ENCODE assay signal across 28 mouse cellular contexts in genomic region chr13:54570736-54571135, GRCm38 (mm10).
"Had no signal": no experiment of that assay in that cellular context is flagged by ENCODE, and none has a peak within 500 bp of the region (broad histone marks: within the 10 kb centered on the region; RNA-seq: fewer than 3 reads in every experiment).

No protein-coding gene starts in this region.

- H3K36me3 ChIP-seq: heart, embryonic 13.5 days; heart, embryonic 15.5 days; hindbrain, embryonic 13.5 days; hindbrain, embryonic 15.5 days; intestine, embryonic 15.5 days; limb, embryonic 10.5 days; limb, embryonic 12.5 days; liver, embryonic 13.5 days; liver, embryonic 15.5 days had no signal

- H3K4me2 ChIP-seq: heart, embryonic 11.5 days; heart, embryonic 13.5 days; heart, embryonic 15.5 days; hindbrain, embryonic 13.5 days; hindbrain, embryonic 15.5 days; intestine, embryonic 15.5 days; limb, embryonic 12.5 days; liver, embryonic 11.5 days; liver, embryonic 13.5 days; liver, embryonic 15.5 days had no signal

- ATAC-seq: hindbrain, postnatal 0 days; inflammation-experienced regulatory T-cells, adult 6 months; intestine, embryonic 15.5 days; intestine, postnatal 0 days had no signal

- H3K27me3 ChIP-seq: heart, embryonic 13.5 days; heart, embryonic 15.5 days; intestine, embryonic 15.5 days; liver, embryonic 13.5 days had no signal

- H3K9ac ChIP-seq: heart, embryonic 13.5 days; heart, embryonic 15.5 days; hindbrain, embryonic 13.5 days; hindbrain, embryonic 15.5 days; intestine, embryonic 15.5 days; limb, embryonic 12.5 days; liver, embryonic 13.5 days; liver, embryonic 15.5 days had no signal

- H3K27ac ChIP-seq: heart, adult 2 months; heart, embryonic 13.5 days; heart, embryonic 15.5 days; hindbrain, embryonic 13.5 days; hindbrain, embryonic 15.5 days; hindbrain, postnatal 0 days; intestine, embryonic 15.5 days; layer of hippocampus, adult 2 months; left cerebral cortex, adult 2 months; limb, embryonic 10.5 days; limb, embryonic 12.5 days; liver, embryonic 13.5 days; liver, embryonic 15.5 days had no signal

- DNase-seq: gastrocnemius, postnatal 14 days; gastrocnemius, postnatal 36 days; heart, adult 11 months; heart, adult 2 months; heart, postnatal 14 days; heart, postnatal 36 days; kidney, adult 18-20 months; kidney, adult 8-10 months; kidney, postnatal 10 days; kidney, postnatal 25 days; kidney, postnatal 4 days; liver; liver, embryonic 13.5 days had no signal

- H3K4me3 ChIP-seq: heart, adult 2 months; heart, embryonic 13.5 days; heart, embryonic 15.5 days; hindbrain, embryonic 13.5 days; hindbrain, embryonic 15.5 days; intestine, embryonic 15.5 days; layer of hippocampus, adult 2 months; left cerebral cortex, adult 2 months; limb, embryonic 10.5 days; limb, embryonic 12.5 days; liver, embryonic 13.5 days; liver, embryonic 15.5 days had no signal

- H3K9me3 ChIP-seq: heart, embryonic 13.5 days; heart, embryonic 15.5 days; hindbrain, embryonic 13.5 days; hindbrain, embryonic 15.5 days; intestine, embryonic 15.5 days; limb, embryonic 10.5 days; limb, embryonic 12.5 days; liver, embryonic 13.5 days; liver, embryonic 15.5 days had no signal
